Mouse (Mus musculus): ENCODE data around the gene Shcbp1l.

Shcbp1l gene

GRCm38 (mm10) chr1:153487500-153487879 lies 62.5 kb downstream of the Shcbp1l start, which contains the start of gene Dhx9:
Gene Dhx9 (minus strand): TSS chr1:153487660.
- DNase-seq (ENCODE audit: low spot score) = peak; percentile 98

- peak; percentile 32 for DNase-seq (ENCODE audit: low spot score)
Observed at GRCm38 (mm10) chr1:153489132-153489531, 64.2 kb downstream of the Shcbp1l start.

GRCm38 (mm10) chr1:153489540-153489939 lies 64.6 kb downstream of the Shcbp1l start:
- no peak for DNase-seq (ENCODE audit: low spot score)

- DNase-seq (ENCODE audit: low spot score) = no peak
Observed at GRCm38 (mm10) chr1:153489963-153490362, 65.0 kb downstream of the Shcbp1l start.

- DNase-seq (ENCODE audit: low spot score) = no peak
Observed at GRCm38 (mm10) chr1:153491345-153491744, 66.4 kb downstream of the Shcbp1l start.

DNA sequence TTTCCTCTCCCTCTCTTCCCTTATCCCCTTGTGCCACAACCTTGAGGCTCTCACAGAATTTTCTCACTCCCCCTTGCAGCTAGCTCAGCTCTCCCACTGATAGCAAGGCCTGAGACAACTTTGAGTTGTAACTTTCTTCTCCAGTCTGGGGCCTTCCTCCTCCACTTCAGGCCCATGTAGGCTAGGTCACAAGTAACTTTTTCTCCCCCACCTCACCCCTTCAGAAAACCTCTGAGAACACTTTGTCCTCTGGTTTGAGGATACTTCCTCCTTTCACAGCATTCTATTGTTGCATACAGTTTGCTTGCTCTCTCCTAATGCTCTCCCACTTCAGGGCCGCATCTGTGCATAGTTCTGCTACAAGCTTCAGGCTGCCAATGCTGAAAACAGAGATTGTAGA lies 66.9 kb downstream of the Shcbp1l start:
- peak; percentile 75 for DNase-seq (ENCODE audit: low spot score)

GRCm38 (mm10) chr1:153493338-153493737 lies 68.4 kb downstream of the Shcbp1l start:
- DNase-seq (ENCODE audit: low spot score) = no peak

GRCm38 (mm10) chr1:153493931-153494330 lies 69.0 kb downstream of the Shcbp1l start:
- no peak for DNase-seq (ENCODE audit: low spot score)

DNA sequence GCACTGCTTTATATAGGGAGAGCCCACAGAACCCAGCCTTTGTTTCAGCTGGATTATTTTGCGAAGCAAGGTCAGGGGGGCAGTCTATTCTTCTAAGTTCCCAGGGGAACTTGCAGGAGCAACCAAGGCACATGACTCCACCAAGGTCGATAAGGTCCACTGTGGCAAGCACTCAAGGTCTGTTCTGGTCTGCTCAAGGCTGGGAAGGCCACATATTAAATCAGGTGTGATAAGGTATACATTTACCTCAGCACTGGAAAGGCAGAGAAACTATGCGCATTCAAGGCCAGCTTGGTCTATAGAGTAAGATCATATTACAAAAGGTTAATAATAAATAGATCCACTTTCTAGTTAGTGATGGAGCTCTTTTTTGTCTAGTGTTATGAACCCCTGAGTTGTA lies 71.1 kb downstream of the Shcbp1l start:
- DNase-seq (ENCODE audit: low spot score) = no peak

DNA sequence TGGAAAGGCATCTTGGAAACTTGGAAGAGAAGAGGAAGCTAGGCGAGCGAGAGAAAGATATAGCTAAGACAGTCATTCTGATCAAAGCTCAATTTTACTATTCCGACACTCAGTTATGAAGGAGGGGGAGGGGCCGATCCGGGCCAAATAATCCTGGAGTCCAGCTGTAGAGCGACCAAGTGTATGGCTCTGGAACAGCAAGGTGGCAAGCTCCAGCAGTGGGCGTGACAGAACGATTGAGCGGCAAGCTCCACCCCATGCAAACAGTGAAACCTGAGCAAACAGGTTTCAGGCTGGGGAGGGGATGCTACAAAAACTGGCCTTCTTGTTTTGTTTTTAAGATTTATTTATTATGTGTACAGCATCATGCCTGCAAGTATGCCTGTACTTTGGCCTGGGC lies 75.1 kb downstream of the Shcbp1l start:
- no peak for DNase-seq (ENCODE audit: low spot score)

DNA sequence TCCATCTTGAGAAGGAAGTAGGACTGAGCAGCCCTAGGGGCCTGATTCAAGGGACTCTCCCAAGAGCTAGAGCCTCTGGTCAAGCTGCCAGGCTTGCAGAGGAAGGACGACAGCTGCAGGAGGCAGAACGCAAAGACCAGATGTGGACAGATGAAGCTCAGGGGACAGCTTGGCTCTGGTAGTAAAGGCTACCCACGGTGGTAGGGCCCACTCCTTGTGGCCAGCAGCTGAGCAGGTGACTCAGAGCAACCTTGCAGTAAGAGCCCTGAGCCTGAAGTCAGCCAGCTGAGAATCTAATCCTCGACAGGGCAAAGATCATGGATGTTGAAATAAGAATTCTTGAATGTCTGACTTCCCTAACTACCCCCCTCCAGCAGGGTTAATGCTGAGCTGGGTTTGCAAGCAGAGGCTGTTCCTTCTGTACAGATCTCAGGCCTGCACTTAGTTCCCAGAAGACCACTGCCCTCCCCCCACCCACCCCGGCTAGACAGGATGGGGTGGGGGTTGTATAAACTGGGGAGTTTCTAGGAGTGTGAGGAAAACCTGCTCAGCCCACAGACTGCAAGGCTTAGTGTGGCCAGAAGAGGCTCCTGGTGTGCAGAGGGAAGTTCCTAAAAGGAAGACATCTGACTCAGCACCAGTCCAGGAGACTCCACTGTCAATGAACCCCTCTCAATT lies 76.8 kb downstream of the Shcbp1l start:
- DNase-seq (ENCODE audit: low spot score) = no peak

Measured in testis, postnatal 14 days (tissue).